Mouse (Mus musculus): Measurements from ENCODE around the gene Zfp334. TPM values are rescaled to one million over a fixed set of nuclear protein-coding genes. Genes with fewer than 3 reads are reported as not detected.

Gene Zfp334
- total and polyA plus RNA-seq, 2 experiments from 2014 or later = 3.9 to 14.8 TPM

GRCm38 (mm10) chr2:165380050-165380449 is 8.0 kb downstream of the Zfp334 start:
- Histone ChIP-seq H3K4me2 (ENCODE audit: low read depth, low read length) (no peak overlapping the region), H3K9me3 (ENCODE audit: low read length) (0 out of 2 replicates have a peak, but pooled peaks cover 6% of the 10 kb centered on the region), H3K4me3 (ENCODE audit: low read length) (no peak overlapping the region), H3K9ac (replicated peaks; ENCODE audit: low read length) (no peak overlapping the region), H3K27ac (no peak overlapping the region), H3K36me3 (ENCODE audit: insufficient read depth, low read length) (peaks cover 60% of the 10 kb centered on the region), H3K4me1 (ENCODE audit: insufficient read depth, low read length) (no peaks in the 10 kb centered on the region), H3K27me3 (ENCODE audit: insufficient read depth, low read length) (no peaks in the 10 kb centered on the region)
- 96% methylated on average over 25 of the region's 25 CpGs for WGBS
- TF ChIP-seq CTCF (IDR thresholded peaks at IDR 0.05; ENCODE audit: low read depth) = no peak
- DNase-seq (ENCODE audit: low spot score) = no peak
- no peak for ATAC-seq

GRCm38 (mm10) chr2:165376001-165376400 is 12.1 kb downstream of the Zfp334 start:
- H3K9me3 ChIP-seq (ENCODE audit: low read length) = 0 out of 2 replicates have a peak, but pooled peaks cover 5% of the 10 kb centered on the region
- TF ChIP-seq CTCF (IDR thresholded peaks at IDR 0.05; ENCODE audit: low read depth) = no peak
- no peak overlapping the region for H3K9ac ChIP-seq (replicated peaks; ENCODE audit: low read length)
- no peak overlapping the region for H3K27ac ChIP-seq
- no peak overlapping the region for H3K4me3 ChIP-seq (ENCODE audit: low read length)
- H3K4me1 ChIP-seq (ENCODE audit: insufficient read depth, low read length) = no peaks in the 10 kb centered on the region
- 70% methylated on average over 4 of the region's 4 CpGs for WGBS
- ATAC-seq (no peak), DNase-seq (ENCODE audit: low spot score) (no peak)
- H3K36me3 ChIP-seq (ENCODE audit: insufficient read depth, low read length) = peaks cover 26% of the 10 kb centered on the region
- H3K4me2 ChIP-seq (ENCODE audit: low read depth, low read length) = no peak overlapping the region
- H3K27me3 ChIP-seq (ENCODE audit: insufficient read depth, low read length) = no peaks in the 10 kb centered on the region

- no peak for TF ChIP-seq CTCF (IDR thresholded peaks at IDR 0.05; ENCODE audit: low read depth)
- Histone ChIP-seq H3K4me2 (ENCODE audit: low read depth, low read length) (no peak overlapping the region), H3K9ac (replicated peaks; ENCODE audit: low read length) (no peak overlapping the region), H3K4me3 (ENCODE audit: low read length) (no peak overlapping the region), H3K4me1 (ENCODE audit: insufficient read depth, low read length) (no peaks in the 10 kb centered on the region), H3K27ac (no peak overlapping the region), H3K9me3 (ENCODE audit: low read length) (no peaks in the 10 kb centered on the region), H3K36me3 (ENCODE audit: insufficient read depth, low read length) (peaks cover 21% of the 10 kb centered on the region), H3K27me3 (ENCODE audit: insufficient read depth, low read length) (no peaks in the 10 kb centered on the region)
- DNase-seq (ENCODE audit: low spot score) = no peak
- ATAC-seq = no peak
- 72% methylated on average over 5 of the region's 5 CpGs for WGBS
These were observed 12.6 kb downstream of the Zfp334 start for GRCm38 (mm10) chr2:165375478-165375877.

GRCm38 (mm10) chr2:165371066-165371465 is 17.0 kb downstream of the Zfp334 start:
- Histone ChIP-seq H3K4me1 (ENCODE audit: insufficient read depth, low read length) (no peaks in the 10 kb centered on the region), H3K9ac (replicated peaks; ENCODE audit: low read length) (no peak overlapping the region), H3K4me2 (ENCODE audit: low read depth, low read length) (no peak overlapping the region), H3K27ac (no peak overlapping the region), H3K4me3 (ENCODE audit: low read length) (no peak overlapping the region), H3K9me3 (ENCODE audit: low read length) (no peaks in the 10 kb centered on the region), H3K27me3 (ENCODE audit: insufficient read depth, low read length) (no peaks in the 10 kb centered on the region), H3K36me3 (ENCODE audit: insufficient read depth, low read length) (no peaks in the 10 kb centered on the region)
- WGBS = 35% methylated on average over 3 of the region's 3 CpGs
- DNase-seq (ENCODE audit: low spot score) (peak; percentile 53), ATAC-seq (0 out of 2 replicates have a peak, but pooled peaks have one; percentile 41)
- no peak for TF ChIP-seq CTCF (IDR thresholded peaks at IDR 0.05; ENCODE audit: low read depth)

- H3K27ac ChIP-seq = no peak overlapping the region
- WGBS = 77% methylated on average over 3 of the region's 3 CpGs
- no peak overlapping the region for H3K9ac ChIP-seq (replicated peaks; ENCODE audit: low read length)
- no peaks in the 10 kb centered on the region for H3K36me3 ChIP-seq (ENCODE audit: insufficient read depth, low read length)
- no peaks in the 10 kb centered on the region for H3K9me3 ChIP-seq (ENCODE audit: low read length)
- no peak for TF ChIP-seq CTCF (IDR thresholded peaks at IDR 0.05; ENCODE audit: low read depth)
- no peaks in the 10 kb centered on the region for H3K27me3 ChIP-seq (ENCODE audit: insufficient read depth, low read length)
- no peaks in the 10 kb centered on the region for H3K4me1 ChIP-seq (ENCODE audit: insufficient read depth, low read length)
- H3K4me3 ChIP-seq (ENCODE audit: low read length) = no peak overlapping the region
- ATAC-seq = no peak
- DNase-seq (ENCODE audit: low spot score) = no peak
- no peak overlapping the region for H3K4me2 ChIP-seq (ENCODE audit: low read depth, low read length)
These were observed 17.7 kb downstream of the Zfp334 start for GRCm38 (mm10) chr2:165370348-165370747.

GRCm38 (mm10) chr2:165368496-165368895 is 19.6 kb downstream of the Zfp334 start, which contains the start of gene Zfp663:
Gene Zfp663 (minus strand): TSS chr2:165368729.
- Histone ChIP-seq H3K36me3 (ENCODE audit: insufficient read depth, low read length) (no peaks in the 10 kb centered on the region), H3K4me1 (ENCODE audit: insufficient read depth, low read length) (no peaks in the 10 kb centered on the region), H3K27me3 (ENCODE audit: insufficient read depth, low read length) (no peaks in the 10 kb centered on the region), H3K4me2 (ENCODE audit: low read depth, low read length) (peak within 1 kb of the TSS; percentile 77), H3K9ac (replicated peaks; ENCODE audit: low read length) (peak within 1 kb of the TSS; percentile 54), H3K27ac (no peak within 1 kb of the TSS), H3K9me3 (ENCODE audit: low read length) (no peaks in the 10 kb centered on the region), H3K4me3 (ENCODE audit: low read length) (peak within 1 kb of the TSS; percentile 42)
- TF ChIP-seq CTCF (IDR thresholded peaks at IDR 0.05; ENCODE audit: low read depth) = no peak
- WGBS = 2% methylated on average over 27 of the region's 27 CpGs
- DNase-seq (ENCODE audit: low spot score) (peak; percentile 64), ATAC-seq (no peak)

GRCm38 (mm10) chr2:165367868-165368439 is 20.1 kb downstream of the Zfp334 start:
- Histone ChIP-seq H3K27me3 (ENCODE audit: insufficient read depth, low read length) (no peaks in the 10 kb centered on the region), H3K36me3 (ENCODE audit: insufficient read depth, low read length) (no peaks in the 10 kb centered on the region), H3K9me3 (ENCODE audit: low read length) (no peaks in the 10 kb centered on the region), H3K4me1 (ENCODE audit: insufficient read depth, low read length) (no peaks in the 10 kb centered on the region), H3K9ac (replicated peaks; ENCODE audit: low read length) (peak overlapping the region; percentile 54), H3K4me3 (ENCODE audit: low read length) (peak overlapping the region; percentile 42), H3K4me2 (ENCODE audit: low read depth, low read length) (peak overlapping the region; percentile 77), H3K27ac (no peak overlapping the region)
- no peak for DNase-seq (ENCODE audit: low spot score)
- WGBS = 0% methylated on average over 13 of the region's 13 CpGs
- no peak for TF ChIP-seq CTCF (IDR thresholded peaks at IDR 0.05; ENCODE audit: low read depth)
- ATAC-seq = no peak

Data from hindbrain, postnatal 0 days (tissue).